Mouse (Mus musculus) embryonic fibroblast, embryonic 13.5 days (primary cell): ENCODE measurements around the gene Ubfd1. TPM values are rescaled to one million over a fixed set of nuclear protein-coding genes. Genes with fewer than 3 reads are reported as not detected.
"Not testable (repeated sequence)": the region's sequence is repeated elsewhere in the genome, so short reads cannot be mapped to it uniquely, and the experiment has no call there.

Experiments
- H3K27ac ChIP-seq: 2 replicates; pipeline ENCODE4 v1.5.1; 2012; ENCODE audit warnings: low read length, control low read depth, inconsistent platforms; ENCODE audit not compliant: insufficient read depth
- H3K4me1 ChIP-seq: 2 replicates; pipeline ENCODE4 v1.6.1; 2011; ENCODE audit warnings: low read length; ENCODE audit not compliant: control insufficient read depth, insufficient read depth
- H3K4me3 ChIP-seq: 2 replicates; pipeline ENCODE4 v1.5.1; 2011; ENCODE audit warnings: mild to moderate bottlenecking, control low read depth, low read length; ENCODE audit not compliant: insufficient read depth
- CTCF ChIP-seq: IDR thresholded peaks from 2 replicates; pipeline ENCODE4 v1.5.1; 2011; ENCODE audit warnings: mild to moderate bottlenecking, control low read depth, low read length, moderate library complexity, borderline replicate concordance; ENCODE audit not compliant: insufficient read depth
- POLR2A ChIP-seq: IDR thresholded peaks from 2 replicates; pipeline ENCODE4 v1.6.1; 2011; ENCODE audit warnings: low read depth, mild to moderate bottlenecking, control low read depth, low read length, moderate library complexity
- polyA plus RNA-seq: library from polyadenylated mRNA; stranded (reverse); fragments of >200 nt; gene quantifications from 2 replicates; pipeline ENCODE4 v1.2.4, GENCODE M21; 2011; ENCODE audit warnings: low read depth; ENCODE audit not compliant: missing spikeins, insufficient read length

The Ubfd1 gene
- polyA plus RNA-seq, 1 experiment = 50.0 TPM

DNA sequence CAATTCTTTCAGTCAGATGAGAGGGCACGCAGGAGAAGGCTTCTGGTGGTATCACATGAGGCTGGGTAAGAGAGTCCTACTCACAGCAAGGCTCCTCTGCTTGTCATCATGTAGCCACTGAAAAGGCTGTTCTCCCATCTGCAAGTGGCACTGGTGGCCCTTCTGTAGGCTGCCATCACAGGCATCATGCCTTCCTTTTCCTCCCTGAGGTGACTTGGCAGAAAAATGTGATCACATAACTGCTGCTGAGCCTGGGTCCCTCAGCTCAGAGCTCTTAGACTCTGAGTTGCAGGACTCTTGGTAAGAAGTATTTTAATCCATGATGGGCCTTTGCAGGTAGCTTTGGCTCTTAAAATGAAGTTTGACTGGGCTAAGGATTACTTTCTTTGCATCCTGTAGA is 14.1 kb downstream of the Ubfd1 start:
- Histone ChIP-seq H3K4me1 (no peaks in the 10 kb centered on the region), H3K4me3 (no peak overlapping the region)
- TF ChIP-seq CTCF (no peak), POLR2A (no peak)

DNA sequence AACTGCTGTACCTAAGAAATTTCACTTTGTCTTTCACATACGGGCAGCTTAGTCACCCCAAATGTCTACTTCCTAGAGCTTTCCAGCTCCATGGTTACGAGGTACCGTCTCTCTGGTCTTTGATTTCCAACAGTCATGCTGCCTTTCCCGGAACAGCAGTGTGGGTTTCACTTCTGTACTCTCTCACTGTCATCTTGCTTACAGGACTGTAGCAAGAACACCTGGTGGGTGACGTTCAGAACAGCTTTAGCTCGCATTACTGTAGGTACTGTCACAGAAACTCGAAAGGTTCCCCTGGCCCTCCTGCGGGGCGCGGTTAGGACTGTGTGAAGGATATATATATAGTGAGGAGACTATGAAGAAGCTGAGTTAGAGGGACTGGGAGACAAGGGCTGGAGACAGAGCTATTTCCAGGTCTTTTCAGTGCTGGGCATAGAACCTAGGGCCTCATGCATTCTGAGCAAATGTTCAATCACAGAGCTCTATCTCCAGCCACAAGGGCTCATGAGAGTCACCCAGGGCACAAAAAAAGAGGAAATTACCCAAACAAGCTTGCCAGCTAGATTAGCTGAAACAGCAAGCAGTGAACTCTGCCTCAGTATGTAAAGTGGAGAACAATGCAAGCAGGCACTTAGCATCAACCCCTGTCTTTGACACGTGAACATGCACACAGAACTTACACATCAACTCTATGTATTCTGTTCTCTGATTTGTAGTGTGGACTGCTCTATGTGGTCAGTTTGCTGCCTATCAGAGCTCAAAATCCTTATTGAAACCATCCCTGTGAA is 20.4 kb downstream of the Ubfd1 start:
- Histone ChIP-seq H3K4me1 (no peaks in the 10 kb centered on the region), H3K4me3 (no peak overlapping the region), H3K27ac (no peak overlapping the region)
- TF ChIP-seq POLR2A = no peak
- no peak for TF ChIP-seq CTCF

More for the DNA sequence above, 14.1 kb downstream of the Ubfd1 start:
- no peak overlapping the region for H3K27ac ChIP-seq

DNA sequence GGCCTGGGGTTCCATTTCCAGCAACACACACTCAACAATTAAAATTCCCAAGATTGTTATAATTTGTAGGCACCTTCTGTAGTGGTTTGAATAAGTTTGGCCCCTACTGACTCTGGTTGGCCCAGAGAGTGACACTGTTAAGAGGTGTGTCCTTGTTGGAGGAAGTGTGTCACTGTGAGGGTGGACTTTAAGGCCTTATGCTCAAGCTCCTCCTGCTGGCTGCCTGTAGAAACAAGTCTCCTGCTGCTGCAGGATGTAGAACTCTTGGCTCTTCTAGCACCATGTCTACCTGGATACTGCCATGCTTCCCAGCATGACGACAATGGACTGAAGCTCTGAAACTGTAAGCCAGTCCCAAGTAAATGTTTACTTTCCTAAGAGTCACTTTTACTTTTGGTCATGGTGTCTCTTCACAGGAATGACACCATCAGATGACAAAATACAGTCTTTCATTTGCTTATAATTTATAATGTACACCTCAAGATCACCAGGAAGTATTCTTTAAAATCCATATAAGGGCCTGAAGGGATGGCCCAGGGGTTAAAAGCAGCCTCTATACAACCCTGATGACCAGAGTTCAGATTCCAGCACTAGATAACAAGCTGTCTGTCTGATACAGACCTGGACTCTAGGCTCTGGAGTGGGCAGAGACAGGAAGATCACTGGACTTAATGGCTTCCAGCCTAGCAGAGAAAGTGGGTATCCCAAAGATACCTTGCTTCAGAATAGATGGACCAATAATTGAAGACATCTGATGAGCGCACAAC is 27.8 kb downstream of the Ubfd1 start:
- Histone ChIP-seq H3K4me3 (no peak overlapping the region), H3K27ac (no peak overlapping the region), H3K4me1 (peaks cover 2% of the 10 kb centered on the region)
- TF ChIP-seq CTCF = no peak
- TF ChIP-seq POLR2A = no peak

DNA sequence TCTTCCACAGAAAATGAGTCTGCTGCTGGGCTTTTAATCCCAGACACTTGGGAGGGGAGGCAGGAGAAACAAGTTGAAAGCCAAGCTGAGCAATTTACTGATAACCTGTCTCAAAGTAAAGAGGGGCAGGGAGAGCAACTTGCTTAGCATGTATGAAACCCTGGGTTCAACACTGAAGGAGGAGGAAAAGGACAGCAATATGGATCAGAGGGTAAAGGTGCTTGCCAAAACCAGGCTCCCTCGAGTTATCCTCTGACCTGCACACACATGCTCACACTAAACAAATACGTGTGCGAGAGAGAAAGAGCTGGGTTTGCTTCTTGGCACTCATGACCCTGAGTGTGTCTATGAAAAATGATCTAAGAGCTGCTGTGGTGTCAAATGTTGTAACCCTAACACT is 31.0 kb downstream of the Ubfd1 start:
- Histone ChIP-seq H3K4me3 (no peak overlapping the region), H3K4me1 (peaks cover 6% of the 10 kb centered on the region), H3K27ac (no peak overlapping the region)
- no peak for TF ChIP-seq CTCF
- no peak for TF ChIP-seq POLR2A

DNA sequence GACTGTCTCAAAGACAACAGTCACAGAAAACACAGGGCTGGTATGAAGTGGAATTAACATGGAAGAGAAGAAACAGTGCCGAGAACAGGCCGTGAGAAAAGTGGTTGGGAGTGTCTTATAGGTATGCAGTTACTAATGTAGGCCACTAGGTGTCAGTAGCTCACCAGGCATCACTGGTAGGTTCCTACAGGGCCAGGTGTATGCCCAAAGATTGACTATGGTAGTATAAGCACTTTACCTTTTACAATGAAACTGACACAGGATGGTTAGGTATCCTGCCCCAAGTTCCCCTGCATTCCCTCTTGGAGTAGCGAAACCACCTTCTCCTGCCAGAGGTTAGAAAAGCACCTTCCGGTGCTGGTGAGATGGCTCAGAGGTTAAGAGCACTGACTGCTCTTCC is 32.2 kb downstream of the Ubfd1 start:
- H3K27ac ChIP-seq = no peak overlapping the region
- peaks cover 6% of the 10 kb centered on the region for H3K4me1 ChIP-seq
- no peak for TF ChIP-seq POLR2A
- TF ChIP-seq CTCF = peak; percentile 37; the same call in 1 of the 2 replicates
- H3K4me3 ChIP-seq = no peak overlapping the region

DNA sequence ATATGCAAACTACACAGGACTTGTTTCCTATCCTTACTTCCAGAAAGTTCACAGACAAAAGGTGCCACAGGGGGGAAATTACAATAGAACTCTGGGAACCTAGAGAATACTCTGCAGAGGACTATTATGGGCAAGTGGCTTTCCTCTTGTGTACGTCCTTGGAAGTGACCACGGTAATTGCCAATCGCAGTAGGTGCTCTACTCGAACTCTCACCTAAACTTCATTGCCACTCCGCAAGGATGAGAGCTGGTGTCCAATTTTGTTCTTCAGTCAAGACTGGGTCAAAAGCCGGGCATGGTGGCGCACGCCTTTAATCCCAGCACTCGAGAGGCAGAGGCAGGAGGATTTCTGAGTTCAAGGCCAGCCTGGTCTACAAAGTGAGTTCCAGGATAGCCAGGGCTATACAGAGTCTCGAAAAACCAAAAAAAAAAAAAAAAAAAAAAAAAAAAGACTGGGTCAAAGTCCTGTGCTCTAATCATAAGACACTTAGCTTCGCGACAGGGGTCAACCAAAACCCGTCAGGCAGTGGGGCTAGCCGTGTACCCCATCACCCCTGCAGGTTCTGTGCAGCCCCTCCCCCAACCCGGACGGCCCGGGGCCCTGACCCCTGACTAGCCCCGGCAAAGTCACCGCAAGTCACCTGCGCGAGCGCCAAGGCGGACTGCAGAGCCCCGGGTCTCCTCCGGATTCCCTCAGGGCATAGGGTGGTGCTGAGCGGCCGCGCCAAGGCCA is 34.2 kb downstream of the Ubfd1 start:
- H3K27ac ChIP-seq, H3K4me1 ChIP-seq: not testable (repeated sequence)
- peak overlapping the region; percentile 99 for H3K4me3 ChIP-seq

DNA sequence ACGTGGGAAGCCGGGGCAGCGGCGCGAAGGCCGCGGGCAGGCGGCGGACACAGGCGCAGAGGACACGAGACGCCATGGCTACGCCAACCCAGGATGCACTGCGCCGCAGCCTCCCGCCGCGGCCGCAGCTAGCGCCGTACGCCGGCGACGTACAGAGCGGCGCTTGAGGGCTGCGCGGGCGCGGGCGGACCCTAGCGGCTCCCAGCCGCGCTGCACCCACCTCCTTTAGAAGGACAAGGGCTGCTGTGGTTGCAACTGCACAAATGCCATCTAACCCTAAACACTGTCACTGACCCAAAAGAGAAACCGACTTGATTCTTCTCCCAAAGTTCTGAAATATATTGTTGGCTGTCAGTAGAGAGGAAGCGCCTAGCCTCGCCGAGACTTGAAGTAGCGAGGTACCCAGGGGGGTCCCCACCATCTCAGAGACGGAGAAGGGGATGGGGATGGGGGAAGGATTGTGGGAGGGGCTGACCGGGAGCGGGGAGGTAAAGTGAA is 34.8 kb downstream of the Ubfd1 start, which contains the start of gene Ndufab1:
Ndufab1 (minus strand) TSS at position 140 of the 498 bp plus-strand sequence.
- H3K4me3 ChIP-seq = peak within 1 kb of the TSS; percentile 99
- no peak within 1 kb of the TSS for H3K27ac ChIP-seq
- peaks cover 6% of the 10 kb centered on the region for H3K4me1 ChIP-seq
- peak; percentile 41; the same call in 1 of the 2 replicates for TF ChIP-seq CTCF
- TF ChIP-seq POLR2A = peak; percentile 61

DNA sequence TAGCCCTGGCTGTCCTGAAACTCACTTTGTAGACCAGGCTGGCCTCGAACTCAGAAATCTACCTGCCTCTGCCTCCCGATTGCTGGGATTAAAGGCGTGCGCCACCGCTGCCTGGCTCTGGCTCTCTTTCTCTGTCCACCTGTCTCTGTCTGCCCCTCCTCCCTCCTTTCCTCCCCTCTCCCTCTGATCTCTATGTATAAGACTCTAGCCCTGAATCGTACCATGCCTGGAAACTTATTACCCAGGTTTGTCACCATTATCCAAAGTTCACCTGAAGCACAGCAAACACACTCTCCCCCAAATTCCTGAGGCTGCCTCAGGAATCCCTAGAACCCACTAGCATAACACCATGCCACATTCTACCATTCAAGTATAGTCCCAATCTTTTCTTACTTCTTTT is 41.2 kb downstream of the Ubfd1 start:
- no peak for TF ChIP-seq POLR2A
- no peak for TF ChIP-seq CTCF
- Histone ChIP-seq H3K27ac (no peak overlapping the region), H3K4me1 (no peaks in the 10 kb centered on the region), H3K4me3 (no peak overlapping the region)

DNA sequence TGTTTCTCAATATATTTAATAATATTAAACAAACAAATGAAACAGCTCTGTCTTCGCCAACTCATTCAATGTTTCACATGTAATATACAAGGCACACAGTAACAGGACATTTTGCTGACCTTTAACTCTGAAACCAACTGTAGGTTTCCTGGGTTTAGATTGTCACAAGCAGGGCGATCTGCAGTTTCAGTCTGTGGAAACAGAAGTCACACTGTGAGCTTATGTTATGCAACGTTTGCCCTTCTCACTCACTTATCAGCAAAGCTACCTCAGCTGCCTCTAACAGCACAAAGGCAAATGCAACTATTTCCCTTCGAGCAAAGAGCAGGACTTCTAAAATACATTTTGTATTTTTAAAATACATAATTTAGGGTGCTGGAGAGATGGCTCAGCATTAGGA is 56.5 kb downstream of the Ubfd1 start:
- no peak overlapping the region for H3K27ac ChIP-seq
- H3K4me3 ChIP-seq = no peak overlapping the region
- H3K4me1 ChIP-seq = no peaks in the 10 kb centered on the region
- TF ChIP-seq POLR2A = no peak
- TF ChIP-seq CTCF = no peak

DNA sequence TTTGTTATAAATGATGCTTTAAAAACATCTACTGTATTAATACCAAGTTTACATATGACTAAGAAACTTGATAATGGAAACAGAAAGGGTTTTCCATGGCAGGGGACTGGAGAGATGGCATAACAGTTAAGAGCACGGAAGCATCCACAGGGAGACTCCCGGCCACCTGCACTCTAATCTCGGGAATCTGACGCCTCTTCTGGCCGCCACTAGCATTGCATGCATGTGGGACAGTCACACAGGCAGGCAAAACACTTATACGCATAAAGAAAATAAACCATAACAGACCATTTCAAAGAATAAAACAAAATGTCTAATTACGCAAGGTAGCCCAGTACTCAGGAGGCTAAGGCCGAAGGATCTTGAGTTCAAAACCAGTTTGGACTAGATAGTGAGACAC is 58.7 kb downstream of the Ubfd1 start:
- Histone ChIP-seq H3K27ac (no peak overlapping the region), H3K4me1 (no peaks in the 10 kb centered on the region), H3K4me3 (no peak overlapping the region)
- TF ChIP-seq CTCF (no peak), POLR2A (no peak)
